Mouse (Mus musculus) forebrain, postnatal 0 days (tissue): ENCODE results near the gene Cacna1g. TPM values are rescaled to one million over a fixed set of nuclear protein-coding genes. Genes with fewer than 3 reads are reported as not detected.
"Not testable (repeated sequence)": the region's sequence is repeated elsewhere in the genome, so short reads cannot be mapped to it uniquely, and the experiment has no call there.

Source experiments
- ATAC-seq: fragments of 200-750 bp; cut with Nextera tagmentation; 2 replicates; pipeline ENCODE4 v1.8.0; 2017; ENCODE audit warnings: mild to moderate bottlenecking, moderate library complexity
- DNase-seq: peaks from one replicate; pipeline ENCODE4 v3.0.0-alpha.2; 2015
- H3K27ac ChIP-seq: fragments of 300-500 bp; sonication (generic); 2 replicates; pipeline ENCODE4 v1.5.1; 2014; ENCODE audit warnings: low read depth, mild to moderate bottlenecking, antibody characterized with exemption, low read length, moderate library complexity, mixed read lengths
- H3K27me3 ChIP-seq: fragments of 300-500 bp; sonication (generic); 2 replicates; pipeline ENCODE4 v1.6.1; 2014; ENCODE audit warnings: mild to moderate bottlenecking, low read length, mixed read lengths; ENCODE audit not compliant: insufficient read depth
- H3K36me3 ChIP-seq: fragments of 300-500 bp; sonication (generic); 2 replicates; pipeline ENCODE4 v1.6.1; 2014; ENCODE audit warnings: mild to moderate bottlenecking, moderate library complexity; ENCODE audit not compliant: insufficient read depth
- H3K4me1 ChIP-seq: fragments of 300-500 bp; sonication (generic); 2 replicates; pipeline ENCODE4 v1.6.1; 2014; ENCODE audit warnings: antibody characterized with exemption; ENCODE audit not compliant: insufficient read depth
- H3K4me2 ChIP-seq: fragments of 300-500 bp; sonication (generic); 2 replicates; pipeline ENCODE4 v1.6.1; 2014; ENCODE audit warnings: low read depth, mild to moderate bottlenecking, moderate library complexity
- H3K4me3 ChIP-seq: fragments of 300-500 bp; sonication (generic); 2 replicates; pipeline ENCODE4 v1.5.1; 2014; ENCODE audit warnings: low read depth, low read length, mixed read lengths
- H3K9ac ChIP-seq: fragments of 300-500 bp; sonication (generic); 2 replicates; pipeline ENCODE4 v1.6.1; 2014; ENCODE audit warnings: mild to moderate bottlenecking
- H3K9me3 ChIP-seq: fragments of 300-500 bp; sonication (generic); 2 replicates; pipeline ENCODE4 v1.6.1; 2016; ENCODE audit warnings: low read length
- CTCF ChIP-seq: sonication (generic); IDR thresholded peaks from 2 replicates; pipeline ENCODE4 v1.5.1; 2016; ENCODE audit warnings: antibody characterized with exemption, control low read depth, low read depth
- WGBS: fragments of 180-500 bp; shearing (Covaris S2); extraction: QIAGEN DNeasy Blood & Tissue Kit; methylation state at CpG from one replicate; pipeline ENCODE4 v1.1.7; 2014; 5-methylcytosine and 5-hydroxymethylcytosine counted together
- polyA plus RNA-seq: library from polyadenylated mRNA; unstranded; fragments of >200 nt; fragmentation: Nextera tagmentation; extraction: Ambion mirVana; gene quantifications from 2 replicates; pipeline ENCODE4 v1.2.1, GENCODE M21; 2015
- total RNA-seq: library from RNA; depleted of rRNA; stranded (reverse); fragments of >200 nt; gene quantifications from 2 replicates; pipeline ENCODE4 v1.2.3, GENCODE M21; 2014

Cacna1g gene
- total and polyA plus RNA-seq, 2 experiments from 2014 or later: 5.3 to 62.9 TPM

- no peak overlapping the region for H3K4me2 ChIP-seq
- DNase-seq: no peak
- H3K27me3 ChIP-seq: no peaks in the 10 kb centered on the region
- H3K4me3 ChIP-seq: no peak overlapping the region
- no peak for TF ChIP-seq CTCF
- 78% methylated on average over 6 of the region's 6 CpGs for WGBS
- ATAC-seq: no peak
- no peak overlapping the region for H3K27ac ChIP-seq
- no peak overlapping the region for H3K9ac ChIP-seq
- H3K36me3 ChIP-seq: no peaks in the 10 kb centered on the region
- no peaks in the 10 kb centered on the region for H3K9me3 ChIP-seq
- no peaks in the 10 kb centered on the region for H3K4me1 ChIP-seq
These were observed 73.0 kb downstream of the Cacna1g start for GRCm38 (mm10) chr11:94400996-94401395.

- Histone ChIP-seq H3K27me3 (no peaks in the 10 kb centered on the region), H3K4me2 (no peak overlapping the region), H3K4me3 (no peak overlapping the region), H3K4me1 (no peaks in the 10 kb centered on the region), H3K9ac (no peak overlapping the region), H3K27ac (no peak overlapping the region), H3K9me3 (no peaks in the 10 kb centered on the region), H3K36me3 (no peaks in the 10 kb centered on the region)
- ATAC-seq (no peak), DNase-seq (no peak)
- WGBS: 82% methylated on average over 7 of the region's 7 CpGs
- no peak for TF ChIP-seq CTCF
These were observed 79.9 kb downstream of the Cacna1g start for GRCm38 (mm10) chr11:94394107-94394506.

- not testable (repeated sequence) for H3K4me3 ChIP-seq, H3K27ac ChIP-seq, DNase-seq, H3K4me1 ChIP-seq, H3K36me3 ChIP-seq, H3K4me2 ChIP-seq, ATAC-seq, H3K9ac ChIP-seq, H3K27me3 ChIP-seq, H3K9me3 ChIP-seq
- 90% methylated on average over 4 of the region's 4 CpGs for WGBS
These were observed 80.5 kb downstream of the Cacna1g start for GRCm38 (mm10) chr11:94393490-94393889.

GRCm38 (mm10) chr11:94392672-94393109, 81.3 kb downstream of the Cacna1g start, which contains the start of gene Abcc3:
Abcc3 (minus strand) TSS chr11:94392997.
- no peak for TF ChIP-seq CTCF
- H3K4me3 ChIP-seq: no peak within 1 kb of the TSS
- no peak for DNase-seq
- H3K36me3 ChIP-seq: no peaks in the 10 kb centered on the region
- H3K9me3 ChIP-seq: no peaks in the 10 kb centered on the region
- 24% methylated on average over 20 of the region's 20 CpGs for WGBS
- no peaks in the 10 kb centered on the region for H3K27me3 ChIP-seq
- ATAC-seq: no peak
- H3K4me2 ChIP-seq: peak within 1 kb of the TSS; percentile 15; the same call in 1 of the 2 replicates
- no peaks in the 10 kb centered on the region for H3K4me1 ChIP-seq
- no peak within 1 kb of the TSS for H3K27ac ChIP-seq
- H3K9ac ChIP-seq: no peak within 1 kb of the TSS

- DNase-seq (no peak), ATAC-seq (no peak)
- no peaks in the 10 kb centered on the region for H3K9me3 ChIP-seq
- H3K27me3 ChIP-seq: no peaks in the 10 kb centered on the region
- H3K9ac ChIP-seq: no peak overlapping the region
- no peak overlapping the region for H3K4me2 ChIP-seq
- H3K36me3 ChIP-seq: no peaks in the 10 kb centered on the region
- H3K27ac ChIP-seq: no peak overlapping the region
- H3K4me1 ChIP-seq: no peaks in the 10 kb centered on the region
- 89% methylated on average over 10 of the region's 10 CpGs for WGBS
- no peak for TF ChIP-seq CTCF
- no peak overlapping the region for H3K4me3 ChIP-seq
These were observed 82.3 kb downstream of the Cacna1g start for GRCm38 (mm10) chr11:94391661-94392060.

GRCm38 (mm10) chr11:94390825-94391224, 83.2 kb downstream of the Cacna1g start:
- Histone ChIP-seq H3K27ac (no peak overlapping the region), H3K4me2 (no peak overlapping the region), H3K9me3 (no peaks in the 10 kb centered on the region), H3K4me3 (no peak overlapping the region), H3K36me3 (no peaks in the 10 kb centered on the region), H3K4me1 (no peaks in the 10 kb centered on the region), H3K27me3 (no peaks in the 10 kb centered on the region), H3K9ac (no peak overlapping the region)
- DNase-seq (no peak), ATAC-seq (no peak)
- no peak for TF ChIP-seq CTCF
- WGBS: 89% methylated on average over 6 of the region's 6 CpGs

- DNase-seq: no peak
- 62% methylated on average over 6 of the region's 6 CpGs for WGBS
These were observed 84.1 kb downstream of the Cacna1g start for GRCm38 (mm10) chr11:94389724-94390396.

More at GRCm38 (mm10) chr11:94389724-94390396, 84.1 kb downstream of the Cacna1g start:
- no peaks in the 10 kb centered on the region for H3K36me3 ChIP-seq
- H3K4me3 ChIP-seq: no peak overlapping the region
- no peak overlapping the region for H3K27ac ChIP-seq
- no peak overlapping the region for H3K4me2 ChIP-seq
- no peaks in the 10 kb centered on the region for H3K27me3 ChIP-seq
- no peak overlapping the region for H3K9ac ChIP-seq
- no peaks in the 10 kb centered on the region for H3K4me1 ChIP-seq
- no peaks in the 10 kb centered on the region for H3K9me3 ChIP-seq
- no peak for TF ChIP-seq CTCF
- ATAC-seq: no peak
